ENCODE assay signal across 18 mouse cellular contexts in the genomic region with DNA sequence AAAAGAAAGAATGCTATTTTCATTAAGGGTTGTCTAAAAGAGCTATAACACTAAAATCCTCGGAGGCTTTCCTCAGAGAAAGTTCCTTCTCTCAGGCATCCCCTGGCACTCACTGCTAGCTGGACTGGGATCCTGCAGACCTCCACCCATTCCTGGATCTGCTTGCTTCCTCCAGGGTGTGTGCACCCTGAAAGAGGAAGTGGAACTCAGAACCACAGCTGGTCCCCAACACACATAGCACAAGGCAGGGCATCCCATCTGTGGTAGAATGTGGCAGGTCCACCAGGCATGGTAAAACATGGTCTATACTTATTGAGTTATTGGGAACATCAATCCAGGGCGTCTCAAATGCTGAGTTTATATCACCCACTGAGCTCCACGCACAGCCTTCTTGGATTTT. TPM values are rescaled to one million over a fixed set of nuclear protein-coding genes. Genes with fewer than 3 reads are reported as not detected.
DNase-seq lines count a peak whose midpoint lies in the region; ATAC-seq lines count a peak whose summit lies in the region.
"Had no signal": no experiment of that assay in that cellular context is flagged by ENCODE, and none has a peak within 500 bp of the region (broad histone marks: within the 10 kb centered on the region; RNA-seq: fewer than 3 reads in every experiment).

No protein-coding gene starts in this region.

- DNase-seq in heart, adult 11 months, result peak; percentile 97
- DNase-seq in heart, adult 8-10 months (ENCODE audit: low spot score), result no peak
- DNase-seq in lung, postnatal 36 days, result peak; percentile 54
- DNase-seq in lung, postnatal 10 days, result no peak
- DNase-seq in thymus, postnatal 36 days, result no peak
- no peak for DNase-seq in heart, postnatal 36 days
- DNase-seq: adrenal gland, postnatal 14 days; cerebellum, adult 11 months; cerebellum, adult 9-11 months; forebrain, postnatal 0 days; kidney, adult 11 months; midbrain, embryonic 14.5 days; retina, postnatal 1 day; right cerebral cortex, postnatal 14 days; spleen, adult 18-20 months had no signal

- peak; percentile 95 for ATAC-seq in megakaryocyte, adult 5-6 weeks (ENCODE audit: poor library complexity, severe bottlenecking)
- ATAC-seq: CD4-positive, CD25-positive, alpha-beta regulatory T cell, adult 4 months; forebrain, postnatal 0 days; inflammation-experienced regulatory T-cells, adult 6 months had no signal

- intact Hi-C loops in heart, postnatal 36 days (cut with DNase I), result loop anchor here (2.0 kb wide), 1 partner anchor 23 kb away; a partner anchor contains a TSS

RNA-seq across cellular contexts. Expression of a gene that starts 22.0 kb away (rescaled TPM):
- 100 to 1,000 TPM; 195 to 206 (median 199) TPM for total RNA-seq in heart, adult 8-10 months (2022)
- total RNA-seq in megakaryocyte, adult 5-6 weeks (2015), result 0.07 TPM in 1 of 2 replicates, not detected in the other
- 0.22 and 0.24 TPM in 2 replicates for total RNA-seq in megakaryocyte, adult 5-6 weeks (2017)
- 100 to 1,000 TPM; 209 to 282 TPM for total RNA-seq in heart, postnatal 36 days (2021)

Comparison
In these comparisons a context has a peak if more than half of its experiments do, and no peak if none do; other contexts are left out.
1. DNase-seq: peak in heart, adult 11 months (single experiment) and lung, postnatal 36 days (single experiment); none in heart, adult 8-10 months (single experiment), lung, postnatal 10 days (single experiment), thymus, postnatal 36 days (0 of 2) and heart, postnatal 36 days (0 of 2).
2. RNA of a gene that starts 22.0 kb away (total RNA-seq): 209 to 282 TPM in heart, postnatal 36 days and 195 to 206 TPM in heart, adult 8-10 months; 0.07 to 0.24 TPM in megakaryocyte, adult 5-6 weeks; every median in the first group is over 100 times any median in the second.